9 mouse cellular contexts compared by ENCODE assay signal in the genomic region with DNA sequence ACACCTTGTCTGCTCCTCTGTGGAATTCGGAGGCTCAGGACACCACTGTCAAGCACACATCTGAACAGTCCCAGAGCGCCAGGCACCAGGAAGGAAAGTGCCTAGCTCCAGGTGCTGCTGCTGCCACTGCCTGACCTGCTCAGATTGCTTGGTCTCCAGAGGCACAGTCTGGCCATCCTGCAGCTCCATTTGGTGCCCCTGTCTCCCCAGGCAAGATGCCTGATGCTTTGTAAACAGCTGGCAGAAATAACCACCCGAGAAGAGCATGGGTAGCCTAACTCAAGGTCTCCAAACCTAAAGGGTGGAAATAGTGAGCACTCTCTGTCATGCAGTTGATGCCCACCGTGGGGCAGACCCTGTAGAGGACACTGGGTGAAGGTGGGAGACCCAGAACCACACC. TPM values are rescaled to one million over a fixed set of nuclear protein-coding genes. Genes with fewer than 3 reads are reported as not detected.
DNase-seq lines count a peak whose midpoint lies in the region; ATAC-seq and TF ChIP-seq lines count a peak whose summit lies in the region.
"Had no signal": no experiment of that assay in that cellular context is flagged by ENCODE, and none has a peak within 500 bp of the region (broad histone marks: within the 10 kb centered on the region; RNA-seq: fewer than 3 reads in every experiment).

No protein-coding gene starts in this region.

- peak overlapping the region; percentile 98 for H3K4me2 ChIP-seq in embryonic facial prominence, embryonic 12.5 days (replicated peaks)
- peak overlapping the region; percentile 91 for H3K4me2 ChIP-seq in hindbrain, embryonic 16.5 days (ENCODE audit: low read length)
- peak overlapping the region; percentile 99 for H3K4me2 ChIP-seq in midbrain, embryonic 16.5 days (ENCODE audit: low read length)

- H3K9me3 ChIP-seq in embryonic facial prominence, embryonic 12.5 days: no peaks in the 10 kb centered on the region
- no peaks in the 10 kb centered on the region for H3K9me3 ChIP-seq in hindbrain, embryonic 16.5 days (ENCODE audit: control insufficient read depth, low read length)
- H3K9me3 ChIP-seq in midbrain, embryonic 16.5 days (replicated peaks; ENCODE audit: control insufficient read depth, low read length, poor library complexity, severe bottlenecking): no peaks in the 10 kb centered on the region

- DNase-seq in layer of hippocampus, adult 2 months (ENCODE audit: low spot score in 2 of 2): no peak
- no peak for DNase-seq in layer of hippocampus, adult 9-10 months (ENCODE audit: low spot score)
- DNase-seq in Muller cell, postnatal 12 days (ENCODE audit: inconsistent ontology term): no peak
- no peak for DNase-seq in urinary bladder, postnatal 14 days (ENCODE audit: low spot score)
- DNase-seq in layer of hippocampus, postnatal 25 days (ENCODE audit: extremely low spot score in 1 of 2, low spot score in 1 of 2): no peak
- DNase-seq: right cerebral cortex, postnatal 4 days had no signal

- H3K27me3 ChIP-seq in embryonic facial prominence, embryonic 12.5 days: no peaks in the 10 kb centered on the region
- no peaks in the 10 kb centered on the region for H3K27me3 ChIP-seq in hindbrain, embryonic 16.5 days (replicated peaks; ENCODE audit: control insufficient read depth, insufficient read depth, low read length)
- no peaks in the 10 kb centered on the region for H3K27me3 ChIP-seq in midbrain, embryonic 16.5 days (ENCODE audit: control insufficient read depth, insufficient read depth, low read depth, low read length)

- peak overlapping the region; percentile 90 for H3K9ac ChIP-seq in embryonic facial prominence, embryonic 12.5 days
- peak overlapping the region; percentile 90 for H3K9ac ChIP-seq in hindbrain, embryonic 16.5 days (ENCODE audit: low read depth, low read length)
- peak overlapping the region; percentile 94 for H3K9ac ChIP-seq in midbrain, embryonic 16.5 days (ENCODE audit: low read depth, low read length)

- peaks cover 27% of the 10 kb centered on the region for H3K4me1 ChIP-seq in embryonic facial prominence, embryonic 12.5 days
- peaks cover 21% of the 10 kb centered on the region for H3K4me1 ChIP-seq in hindbrain, embryonic 16.5 days (ENCODE audit: control insufficient read depth, insufficient read depth, low read depth, low read length)
- H3K4me1 ChIP-seq in midbrain, embryonic 16.5 days (ENCODE audit: control insufficient read depth, insufficient read depth, low read length): peaks cover 29% of the 10 kb centered on the region

- H3K27ac ChIP-seq in layer of hippocampus, adult 2 months: peak overlapping the region; percentile 97
- peak overlapping the region; percentile 80; the same call in 1 of the 2 replicates for H3K27ac ChIP-seq in embryonic facial prominence, embryonic 12.5 days
- H3K27ac ChIP-seq in hindbrain, embryonic 16.5 days (ENCODE audit: low read depth, low read length): no peak overlapping the region
- peak overlapping the region; percentile 82 for H3K27ac ChIP-seq in midbrain, embryonic 16.5 days (ENCODE audit: low read length)

- H3K36me3 ChIP-seq in embryonic facial prominence, embryonic 12.5 days: peaks cover 35% of the 10 kb centered on the region
- peaks cover 26% of the 10 kb centered on the region for H3K36me3 ChIP-seq in hindbrain, embryonic 16.5 days (ENCODE audit: control insufficient read depth, insufficient read depth, low read length)
- H3K36me3 ChIP-seq in midbrain, embryonic 16.5 days (ENCODE audit: control insufficient read depth, insufficient read depth, low read length): peaks cover 22% of the 10 kb centered on the region

- ATAC-seq in embryonic facial prominence, embryonic 12.5 days (ENCODE audit: insufficient number of reproducible peaks, insufficient read depth, low FRiP score, low TSS enrichment): no peak
- no peak for ATAC-seq in hindbrain, embryonic 16.5 days
- no peak for ATAC-seq in midbrain, embryonic 16.5 days

- no peak for TF ChIP-seq CTCF in layer of hippocampus, adult 2 months (conservative IDR thresholded peaks at IDR 0.05)

- WGBS in embryonic facial prominence, embryonic 12.5 days: 22% methylated on average over 4 of the region's 4 CpGs
- 33% methylated on average over 4 of the region's 4 CpGs for WGBS in hindbrain, embryonic 16.5 days
- WGBS in midbrain, embryonic 16.5 days: 26% methylated on average over 4 of the region's 4 CpGs

- H3K4me3 ChIP-seq in layer of hippocampus, adult 2 months: peak overlapping the region; percentile 99
- H3K4me3 ChIP-seq in embryonic facial prominence, embryonic 12.5 days: peak overlapping the region; percentile 96
- H3K4me3 ChIP-seq in hindbrain, embryonic 16.5 days (ENCODE audit: low read length): peak overlapping the region; percentile 84
- H3K4me3 ChIP-seq in midbrain, embryonic 16.5 days (ENCODE audit: low read depth, low read length): peak overlapping the region; percentile 94

RNA-seq across cellular contexts. Expression of a gene that starts 1.1 kb away (rescaled TPM):
- total RNA-seq in layer of hippocampus, adult 2 months (2021): 10 to 100 TPM; 34.7 to 45.9 TPM
- 109 and 110 TPM in 2 replicates for polyA plus RNA-seq in embryonic facial prominence, embryonic 12.5 days (2016; fragmentation: Nextera tagmentation; extraction: Ambion mirVana)
- polyA plus RNA-seq in hindbrain, embryonic 16.5 days (2015; fragmentation: Nextera tagmentation; extraction: Ambion mirVana): 112 and 114 TPM in 2 replicates
- polyA plus RNA-seq in midbrain, embryonic 16.5 days (2015; fragmentation: Nextera tagmentation; extraction: Ambion mirVana): 109 and 115 TPM in 2 replicates
- 10 to 100 TPM; 38.0 to 39.7 TPM for total RNA-seq in layer of hippocampus, postnatal 25 days (2021)

RNA-seq across cellular contexts. Expression of a gene that starts 28.2 kb away (rescaled TPM):
- total RNA-seq in layer of hippocampus, adult 2 months (2021): 100 to 1,000 TPM; 244 to 257 TPM
- polyA plus RNA-seq in embryonic facial prominence, embryonic 12.5 days (2016; fragmentation: Nextera tagmentation; extraction: Ambion mirVana): 14.2 and 15.3 TPM in 2 replicates
- 22.8 and 23.9 TPM in 2 replicates for polyA plus RNA-seq in hindbrain, embryonic 16.5 days (2015; fragmentation: Nextera tagmentation; extraction: Ambion mirVana)
- 14.7 and 15.7 TPM in 2 replicates for polyA plus RNA-seq in midbrain, embryonic 16.5 days (2015; fragmentation: Nextera tagmentation; extraction: Ambion mirVana)
- total RNA-seq in layer of hippocampus, postnatal 25 days (2021): 100 to 1,000 TPM; 226 to 231 TPM
